Mouse (Mus musculus) adrenal gland, postnatal 4 days (tissue): ENCODE results near the gene B230118H07Rik. TPM values are rescaled to one million over a fixed set of nuclear protein-coding genes. Genes with fewer than 3 reads are reported as not detected.

Experiments used
- DNase-seq, 2 experiments: peaks; one replicate each; pipeline ENCODE4 v3.0.0; 2021 to 2022; ENCODE audit warnings: low spot score in 2 of 2, mixed read lengths in 2 of 2
- total RNA-seq, 2 experiments: library from RNA; stranded (reverse); gene quantifications; 2 replicates each; pipeline ENCODE4 v1.2.3; 2021

Gene B230118H07Rik
- total RNA-seq, 2 experiments from 2014 or later = 30.9 to 41.7 TPM

DNA sequence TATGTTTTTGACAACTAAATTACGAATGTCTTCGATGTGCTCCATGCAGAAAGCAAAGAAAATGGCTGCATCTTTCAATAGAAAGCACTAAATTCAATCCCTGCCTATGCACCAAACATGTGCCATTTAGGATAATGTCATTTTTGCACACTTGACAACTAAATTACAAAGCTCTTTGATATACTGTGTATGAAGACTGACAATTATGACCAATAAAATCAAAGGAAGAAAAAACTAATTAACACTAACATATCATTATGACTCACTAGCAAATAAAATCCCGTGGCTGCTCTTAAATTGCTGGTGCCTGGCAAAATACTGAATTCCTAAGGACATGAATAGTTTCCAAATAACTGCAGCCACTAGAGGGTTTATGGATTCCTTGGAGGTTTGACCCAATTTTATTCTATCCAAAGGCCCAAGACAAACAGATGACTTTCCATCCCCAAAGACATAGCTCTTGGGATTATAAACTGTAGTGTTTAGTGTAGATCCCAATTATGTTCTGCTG is 9.4 kb downstream of the B230118H07Rik start:
- DNase-seq = no peak

GRCm38 (mm10) chr2:101638979-101639839 is 10.1 kb downstream of the B230118H07Rik start:
- no peak for DNase-seq

DNA sequence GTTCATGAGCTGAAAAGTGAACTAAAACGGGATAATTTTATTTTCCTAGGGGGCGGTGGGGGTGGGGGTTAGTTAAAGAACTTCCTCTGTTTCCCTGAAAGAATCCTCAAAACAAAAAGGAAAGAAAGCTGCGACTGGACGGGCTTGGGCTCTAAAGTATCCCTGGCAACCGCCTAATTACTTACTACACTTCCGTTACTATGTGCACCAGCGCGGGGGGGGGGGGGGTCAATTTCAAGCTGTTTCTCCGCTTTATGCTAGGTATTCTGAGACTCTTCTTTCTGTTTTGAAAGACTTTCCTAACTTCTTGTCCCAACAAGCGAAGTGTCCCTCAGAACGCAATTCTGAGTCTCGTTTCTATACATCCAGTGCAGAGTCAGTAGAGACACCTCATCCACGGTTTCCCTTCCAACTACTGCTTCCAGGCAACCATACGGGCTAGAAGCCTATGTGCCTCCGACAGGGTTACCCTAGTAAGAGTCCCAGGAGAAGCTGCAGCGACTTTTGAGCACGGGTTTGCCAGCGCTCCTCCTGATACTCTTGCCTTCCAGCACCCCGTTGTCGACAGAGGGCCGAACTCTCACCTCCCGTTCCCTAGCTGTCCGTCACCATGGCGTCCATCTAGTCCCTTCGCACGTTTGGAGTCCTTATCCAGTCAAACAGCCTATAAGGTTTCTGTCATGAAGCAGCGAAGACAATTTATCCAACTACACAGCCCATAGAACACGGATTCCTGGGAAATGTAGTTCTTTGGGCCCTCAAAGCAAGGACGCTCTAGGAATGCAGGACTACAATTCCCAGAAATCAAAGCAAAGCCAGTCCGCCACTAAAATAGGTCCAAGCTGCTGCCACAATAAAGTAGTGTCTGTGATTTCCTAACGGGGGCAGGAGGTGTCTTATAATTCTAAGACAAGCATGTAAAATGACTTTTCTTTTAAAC is 20.8 kb downstream of the B230118H07Rik start:
- DNase-seq = peak; percentile 33 to 57

DNA sequence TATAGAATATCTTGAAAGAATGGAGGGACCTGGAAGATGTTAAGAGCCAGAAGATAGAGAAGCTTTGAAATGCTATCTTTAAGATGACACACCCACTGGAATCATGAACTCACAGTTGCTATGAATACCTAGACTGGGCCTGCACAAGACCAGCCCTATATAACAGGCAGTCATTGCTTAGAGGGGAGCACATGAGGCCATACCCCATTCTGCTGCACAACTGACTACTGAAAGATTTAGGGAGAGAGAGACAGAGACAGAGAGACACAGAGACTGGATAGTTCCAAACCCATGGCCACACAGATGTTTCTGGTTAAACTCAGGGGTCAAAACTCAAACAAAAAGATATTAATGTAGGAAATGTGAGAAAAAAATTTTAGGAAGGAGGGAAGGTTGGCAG is 22.1 kb downstream of the B230118H07Rik start:
- no peak for DNase-seq

GRCm38 (mm10) chr2:101624526-101624925 is 24.8 kb downstream of the B230118H07Rik start, which contains the start of gene Rag2:
Gene Rag2 (plus strand): TSS chr2:101624718.
- no peak for DNase-seq

DNA sequence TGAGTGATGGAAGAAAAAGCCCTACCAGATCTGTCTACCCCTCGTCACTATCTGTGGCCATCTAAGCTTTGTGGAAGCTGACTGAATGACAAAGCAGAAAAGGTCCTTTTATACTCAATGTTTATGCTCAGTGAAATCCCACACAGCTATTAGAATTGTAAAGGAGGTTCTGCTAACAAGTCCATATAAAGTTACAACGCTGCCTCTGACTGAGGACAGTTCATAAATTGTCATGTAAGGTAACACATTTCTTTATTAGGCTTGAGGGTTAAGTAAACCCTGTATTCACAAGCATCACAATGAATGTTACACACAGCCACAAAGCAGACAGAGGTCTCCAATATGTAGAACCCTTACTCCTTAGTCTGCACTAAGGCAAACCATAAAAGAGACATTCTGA is 25.3 kb downstream of the B230118H07Rik start:
- no peak for DNase-seq

DNA sequence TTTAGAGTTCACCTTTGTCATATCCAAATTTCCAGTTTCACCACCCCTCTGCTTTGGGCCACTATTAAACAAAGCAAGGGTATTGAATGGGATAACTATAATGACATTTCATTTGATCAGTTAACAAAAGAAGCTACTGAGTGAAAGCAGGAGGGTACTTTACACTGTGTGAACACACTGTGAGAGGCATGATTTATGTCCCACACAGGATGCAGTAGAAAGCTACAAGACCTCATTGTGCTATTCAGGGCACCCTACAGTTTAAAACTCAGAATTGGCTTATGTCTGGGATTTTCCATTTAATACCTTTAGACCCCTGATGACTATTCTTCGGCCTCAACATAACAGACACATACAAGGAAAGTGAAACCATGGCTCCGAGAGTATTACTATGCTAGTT is 26.3 kb downstream of the B230118H07Rik start:
- DNase-seq = no peak

GRCm38 (mm10) chr2:101621611-101622010 is 27.7 kb downstream of the B230118H07Rik start:
- no peak for DNase-seq

DNA sequence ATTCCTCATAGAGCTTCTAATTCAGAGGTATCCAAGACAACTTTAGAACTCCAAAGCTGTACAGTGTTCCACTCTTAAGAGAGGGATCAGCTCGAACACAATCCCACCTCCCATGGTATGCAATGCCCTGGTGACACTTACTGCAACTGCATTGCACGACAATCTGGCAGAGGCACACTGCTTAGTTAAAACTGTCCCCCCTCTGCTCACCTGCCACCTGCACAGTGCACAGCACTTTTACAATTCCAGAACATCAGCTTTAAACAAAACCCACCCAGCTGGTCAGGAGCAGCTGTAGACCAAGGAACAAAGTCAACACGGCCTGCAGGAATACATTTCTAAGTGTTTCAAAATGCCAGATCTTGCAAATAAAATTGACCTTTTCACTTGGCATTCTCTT is 28.4 kb downstream of the B230118H07Rik start:
- no peak for DNase-seq

DNA sequence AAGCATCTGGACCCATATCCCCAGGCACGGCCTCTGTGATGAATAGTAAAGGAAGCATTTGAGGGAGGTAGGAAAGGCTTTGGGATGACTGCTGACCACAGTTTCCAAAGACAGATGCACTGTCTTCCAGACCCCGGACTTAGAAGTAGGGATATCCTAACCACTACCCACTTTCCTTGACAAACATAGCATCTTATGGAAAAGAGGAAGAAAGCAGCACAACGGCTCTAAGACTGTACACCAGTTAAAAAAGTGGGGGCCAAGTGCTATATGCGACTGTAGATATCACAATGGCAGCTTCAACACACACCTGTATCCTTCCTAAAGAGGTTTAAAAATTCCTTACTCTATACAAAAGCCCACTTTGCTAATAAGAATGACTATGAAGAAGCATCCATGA is 31.0 kb downstream of the B230118H07Rik start:
- no peak for DNase-seq

DNA sequence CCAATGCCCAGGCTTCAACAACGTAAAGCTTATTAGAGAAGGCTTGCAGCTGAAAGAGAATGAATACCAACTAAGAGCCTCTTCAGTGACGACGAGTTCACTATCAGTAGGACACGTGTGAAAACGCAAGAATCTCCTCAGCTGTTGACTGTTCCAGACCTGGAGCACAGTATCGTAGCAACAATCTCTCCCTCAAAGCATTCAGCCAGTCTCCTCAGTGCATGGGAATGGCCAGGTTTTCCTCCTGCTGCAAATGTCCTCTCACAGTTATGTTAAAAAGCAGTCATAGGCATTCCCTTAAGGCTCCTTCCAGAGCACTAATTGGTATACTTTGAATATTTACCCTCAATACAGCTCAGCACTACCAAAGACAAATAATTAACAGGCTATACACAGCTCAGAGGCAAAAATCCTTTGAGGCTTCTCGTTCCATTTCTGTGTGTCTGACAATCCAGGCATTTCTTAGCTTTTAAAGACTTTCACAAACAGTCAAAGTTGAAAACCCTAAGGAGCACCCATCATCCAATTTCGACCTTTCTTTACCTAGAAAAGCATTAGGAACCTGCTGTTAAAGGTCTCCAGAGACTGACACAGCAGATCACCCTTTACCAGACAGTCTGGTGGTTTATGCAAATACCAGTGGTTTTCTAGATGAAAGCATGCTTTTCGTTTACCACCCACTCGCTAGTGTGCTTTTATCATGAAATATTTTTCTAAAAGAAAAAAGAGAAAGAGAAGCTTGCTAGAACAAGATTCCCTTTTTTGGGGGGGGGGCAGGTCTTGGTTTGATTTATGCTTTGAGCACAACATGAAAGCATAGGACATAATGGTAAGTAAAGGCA is 33.6 kb downstream of the B230118H07Rik start:
- DNase-seq = no peak

- no peak for DNase-seq
Measured at GRCm38 (mm10) chr2:101610861-101611260, 38.5 kb downstream of the B230118H07Rik start.

DNA sequence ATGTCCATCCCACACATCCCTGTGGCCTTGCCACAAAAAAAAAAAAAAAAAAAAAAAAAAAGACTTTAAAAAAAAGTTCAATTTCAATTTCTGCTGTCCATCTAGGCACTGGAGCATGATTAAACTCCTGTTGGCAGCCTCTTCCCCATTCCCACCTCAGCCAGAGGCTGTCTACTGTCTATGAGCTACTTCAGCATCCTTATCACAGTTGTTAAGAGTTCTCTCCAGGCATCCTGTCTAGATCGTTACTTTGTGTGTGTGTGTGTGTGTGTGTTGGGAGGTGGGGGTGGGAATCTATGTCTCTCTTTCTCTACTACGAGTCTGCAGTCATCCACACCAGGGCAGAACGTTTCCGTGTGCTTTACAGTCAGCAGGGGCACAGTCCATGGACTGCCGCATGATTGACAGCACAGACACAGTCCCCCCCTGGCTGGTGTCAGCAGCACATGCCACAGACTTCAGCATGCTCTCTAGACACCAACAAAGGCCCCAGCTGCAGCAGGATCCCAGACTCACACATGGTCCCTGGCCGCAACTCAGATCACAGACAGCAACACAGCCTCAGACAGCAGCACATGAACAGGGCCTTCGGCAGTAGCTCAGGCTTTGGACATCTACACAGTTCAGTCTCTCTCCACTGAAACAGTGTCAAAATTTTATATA is 41.0 kb downstream of the B230118H07Rik start:
- no peak for DNase-seq

DNA sequence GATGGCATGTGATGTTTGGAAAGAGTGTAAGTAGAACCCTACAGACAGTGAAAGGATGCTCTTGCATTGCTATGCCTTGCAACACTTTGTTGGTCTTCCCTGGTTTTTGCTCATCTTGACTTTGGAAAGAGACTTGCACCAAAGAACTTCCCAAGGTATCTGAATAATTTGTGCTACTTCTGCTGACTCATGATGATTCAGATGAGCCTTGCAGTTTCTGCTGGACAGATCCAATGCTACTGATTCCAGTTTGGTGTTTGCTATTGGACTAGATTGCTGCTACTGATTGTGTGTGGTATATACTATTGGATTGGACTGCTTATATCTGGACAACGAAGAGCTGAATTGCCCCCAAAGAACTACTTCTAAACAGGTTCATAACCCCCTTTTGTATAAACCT is 46.2 kb downstream of the B230118H07Rik start:
- no peak for DNase-seq

DNA sequence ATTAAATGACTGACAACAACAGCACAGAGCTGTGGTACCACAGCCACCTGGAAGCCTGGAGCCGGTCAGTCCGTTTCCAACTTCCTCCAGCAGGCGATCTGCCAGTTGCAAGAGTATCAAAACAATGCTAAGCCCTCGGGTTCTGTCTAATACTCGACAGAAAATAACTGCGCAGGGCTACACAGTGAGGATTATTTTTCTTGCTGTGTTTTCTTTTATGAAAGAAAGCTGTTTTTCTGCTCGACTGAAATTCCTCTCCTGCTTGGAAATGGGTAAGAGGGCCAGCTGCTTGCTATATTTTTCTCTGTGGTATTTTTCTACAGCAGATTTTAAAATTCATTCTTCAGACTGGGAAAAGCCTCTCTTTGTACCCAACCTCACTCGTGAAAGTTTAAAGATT is 48.6 kb downstream of the B230118H07Rik start:
- DNase-seq = no peak

- no peak for DNase-seq
Measured at GRCm38 (mm10) chr2:101598190-101599181, 50.8 kb downstream of the B230118H07Rik start.

GRCm38 (mm10) chr2:101597186-101597585 is 52.1 kb downstream of the B230118H07Rik start:
- no peak for DNase-seq

DNA sequence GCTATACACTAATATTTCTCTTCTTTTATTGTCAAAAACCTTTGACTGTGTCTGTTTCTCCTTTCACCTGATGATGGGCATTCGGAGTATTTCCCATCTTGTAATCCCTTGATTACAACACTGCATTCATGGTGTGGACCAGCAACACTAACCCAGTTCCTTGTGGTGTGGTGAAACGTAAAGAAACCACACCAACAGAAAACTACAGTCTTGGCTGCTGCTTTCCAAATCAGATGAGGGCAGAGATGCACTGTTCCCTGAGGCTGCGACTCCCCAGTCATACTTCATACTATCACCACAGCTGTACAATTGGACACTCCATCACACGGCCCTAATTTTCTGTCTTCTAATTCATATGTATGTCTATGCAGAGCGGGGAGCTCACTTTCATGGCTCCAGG is 54.7 kb downstream of the B230118H07Rik start:
- DNase-seq = no peak

- DNase-seq = no peak
Measured at GRCm38 (mm10) chr2:101592886-101593285, 56.4 kb downstream of the B230118H07Rik start.
